Mouse (Mus musculus) colon, adult 2 months (tissue): ENCODE data around the gene Lrrc58. TPM values are rescaled to one million over a fixed set of nuclear protein-coding genes. Genes with fewer than 3 reads are reported as not detected.

Source experiments
- polyA plus RNA-seq: library from polyadenylated mRNA; depleted of rRNA; stranded (reverse); fragments of >200 nt; gene quantifications from 2 replicates; pipeline ENCODE4 v1.2.3, GENCODE M21; 2012; rRNA removed

Lrrc58 gene
- polyA plus RNA-seq = 8.3 and 9.4 TPM in 2 replicates

DNA sequence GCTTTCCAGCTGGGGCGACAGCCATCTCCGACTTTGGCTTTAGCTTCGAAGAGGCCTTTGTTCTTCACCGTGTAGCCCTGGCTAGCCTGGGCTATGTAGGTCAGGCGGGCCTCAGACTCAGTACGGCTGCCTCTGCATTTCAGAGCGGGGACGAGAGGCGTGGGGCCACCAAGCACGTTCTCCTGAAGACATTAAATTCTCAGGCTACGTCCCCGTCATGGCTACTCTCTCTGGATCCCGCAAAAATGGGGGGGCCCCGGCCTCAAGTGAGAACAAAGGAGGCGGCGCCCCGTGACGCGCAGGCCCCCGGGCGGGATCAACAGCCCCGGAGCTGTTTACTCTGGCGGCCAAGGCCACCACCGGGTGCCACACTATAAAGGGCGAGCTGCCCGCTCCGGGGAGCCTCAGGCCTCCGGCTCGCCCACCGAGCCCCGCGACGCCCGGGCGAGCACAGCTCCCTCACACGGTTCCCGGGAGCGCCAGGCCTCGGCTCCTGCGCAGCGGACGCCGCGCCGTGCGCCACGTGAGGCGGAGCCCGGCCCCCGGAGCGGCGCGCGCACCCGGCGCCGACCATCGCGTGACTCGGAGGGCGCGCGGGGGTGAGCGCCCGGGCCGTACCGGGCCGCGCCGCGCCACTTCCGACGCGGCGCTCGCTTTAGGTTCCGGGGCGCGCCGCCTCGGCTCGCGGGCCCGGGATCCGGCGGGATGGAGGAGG is at the start of gene Lrrc58:
TSS of gene Lrrc58 (plus strand) at position 599 of the 715 bp plus-strand sequence.

GRCm38 (mm10) chr16:37861029-37861428 is 7.2 kb upstream of the Lrrc58 start, which contains the start of gene Gm36028:
Gm36028 (minus strand) TSS chr16:37861146.

GRCm38 (mm10) chr16:37916138-37916817 is 48.1 kb downstream of the Lrrc58 start, which contains the start of gene Gpr156:
Gpr156 (plus strand) TSS chr16:37916496.

Other genes starting within 250 kb of the Lrrc58 start
- 71.7 and 101 TPM in 2 replicates for gene Ndufb4, start 213.9 kb upstream of the Lrrc58 start, polyA plus RNA-seq
- 28.4 and 29.4 TPM in 2 replicates for gene Fstl1, start 91.5 kb upstream of the Lrrc58 start, polyA plus RNA-seq
- gene Gm36028, start 7.2 kb upstream of the Lrrc58 start, polyA plus RNA-seq = not detected in 2 replicates
- gene Gpr156, start 48.1 kb downstream of the Lrrc58 start, polyA plus RNA-seq = 0.03 and 0.08 TPM in 2 replicates
- 9.9 and 13.2 TPM in 2 replicates for gene Gsk3b, start 220.6 kb downstream of the Lrrc58 start, polyA plus RNA-seq